Mouse (Mus musculus) mouse trophoblast stem cell (cell line): ENCODE measurements around the gene Zkscan7.
"Not testable (repeated sequence)": the region's sequence is repeated elsewhere in the genome, so short reads cannot be mapped to it uniquely, and the experiment has no call there.

Experiments used
- in situ Hi-C, 2 experiments: fragments of 300-500 bp; cut with MseI, MboI; formaldehyde crosslinking; loops; 2 replicates in 1 of 2; 3 replicates in 1 of 2; pipeline ENCODE4 v1.15.1; 2025

Gene Zkscan7

DNA sequence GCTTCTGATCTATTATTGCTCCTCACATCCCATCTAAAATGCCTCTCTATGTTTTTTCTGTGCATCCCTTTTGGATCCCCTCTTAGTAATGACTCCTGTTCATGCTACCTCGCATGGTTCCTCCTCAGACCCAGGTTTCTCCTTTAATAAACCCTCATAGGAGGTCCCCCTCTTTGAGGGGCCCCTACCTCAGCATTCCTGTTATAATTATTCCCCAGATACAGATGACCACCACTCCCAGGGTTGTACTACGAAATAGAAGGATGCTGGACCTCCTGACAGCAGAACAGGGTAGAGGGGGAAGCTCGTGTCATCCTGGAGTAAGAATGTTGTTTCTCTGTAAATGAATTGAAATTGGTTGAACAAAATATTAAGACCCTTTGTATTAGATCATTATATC, at the start of gene Zkscan7:
Gene Zkscan7 (plus strand): TSS at position 301 of the 400 bp plus-strand sequence.
- in situ Hi-C loops = no loop called here

DNA sequence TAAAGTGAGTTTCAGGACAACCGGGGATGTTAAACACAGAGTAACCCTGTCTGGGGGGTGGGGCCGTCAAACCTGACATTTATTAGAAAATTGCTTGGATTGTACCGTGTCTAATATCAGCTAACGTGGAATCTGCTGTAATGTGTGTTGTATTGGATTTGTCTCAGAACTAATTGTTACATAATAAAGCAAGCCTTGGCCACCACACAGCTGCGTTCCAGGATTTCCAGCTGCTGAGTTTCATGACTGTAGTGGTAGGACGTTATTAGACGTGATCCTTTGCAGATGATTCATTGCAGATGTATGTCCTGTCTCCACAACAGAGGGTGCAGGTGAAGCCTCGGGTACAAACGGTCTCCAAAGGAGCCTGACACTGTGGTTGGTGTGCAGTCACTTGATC, 49.4 kb upstream of the Zkscan7 start:
- in situ Hi-C loops = no loop called here

DNA sequence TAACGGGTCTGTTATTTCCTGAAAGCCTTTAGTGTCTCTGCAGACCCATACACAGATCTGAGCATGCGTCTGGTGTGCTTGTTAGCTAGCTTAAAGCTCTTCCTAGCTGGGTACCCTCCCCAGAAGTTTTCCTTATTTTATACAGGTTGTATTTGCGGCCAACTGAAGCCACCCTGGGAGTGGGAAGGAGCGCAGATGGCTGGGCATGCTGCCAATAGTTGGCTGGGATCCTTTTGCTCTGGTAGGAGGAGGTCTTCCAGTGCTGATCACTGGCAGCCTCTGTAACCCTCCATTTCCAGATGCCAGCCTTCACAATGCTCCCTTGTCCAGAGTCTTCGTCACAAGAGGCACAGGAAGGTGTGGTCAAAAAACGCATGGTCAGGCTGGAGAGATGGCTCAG, 48.7 kb upstream of the Zkscan7 start:
- in situ Hi-C loops = no loop called here

DNA sequence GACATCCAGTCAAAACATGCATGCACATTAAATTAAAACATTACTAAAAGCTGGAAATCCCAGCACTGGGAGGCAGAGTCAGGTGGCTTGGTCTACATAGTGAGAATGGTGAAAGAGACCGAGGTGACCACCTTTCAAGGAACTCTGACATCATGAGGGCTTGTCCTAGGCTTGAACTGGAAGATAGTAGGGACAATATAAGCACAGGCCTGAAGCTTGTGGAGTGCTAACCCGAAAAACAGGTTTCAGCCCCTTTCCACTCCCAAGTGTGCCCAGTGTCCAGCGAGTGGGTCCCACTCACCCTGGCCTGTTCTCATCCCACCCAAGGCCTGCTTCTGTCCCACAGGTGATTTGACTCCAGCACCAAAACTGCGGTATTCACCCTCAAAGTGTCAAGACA, 48.3 kb upstream of the Zkscan7 start:
- in situ Hi-C loops = no loop called here

DNA sequence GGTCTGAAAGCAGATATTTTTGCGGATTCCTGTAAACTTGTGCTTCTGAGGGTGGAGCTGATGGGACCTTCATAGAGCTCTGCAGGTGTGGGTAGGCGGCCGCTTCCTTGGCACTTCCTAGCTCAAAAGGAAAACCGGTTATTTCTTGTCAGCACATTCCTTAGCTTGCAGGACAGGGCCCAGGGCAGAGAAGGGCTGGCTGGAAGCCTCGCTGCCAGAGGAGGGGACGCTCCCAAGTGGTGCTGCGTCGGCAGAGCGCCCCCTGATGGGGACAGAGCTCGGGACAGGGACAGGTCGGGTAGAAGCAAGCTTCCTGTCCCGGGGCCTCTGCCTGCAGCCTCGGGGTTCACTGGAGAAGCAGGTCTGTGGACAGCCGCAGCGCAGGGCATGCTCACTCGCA, 47.8 kb upstream of the Zkscan7 start:
- in situ Hi-C loops = no loop called here

DNA sequence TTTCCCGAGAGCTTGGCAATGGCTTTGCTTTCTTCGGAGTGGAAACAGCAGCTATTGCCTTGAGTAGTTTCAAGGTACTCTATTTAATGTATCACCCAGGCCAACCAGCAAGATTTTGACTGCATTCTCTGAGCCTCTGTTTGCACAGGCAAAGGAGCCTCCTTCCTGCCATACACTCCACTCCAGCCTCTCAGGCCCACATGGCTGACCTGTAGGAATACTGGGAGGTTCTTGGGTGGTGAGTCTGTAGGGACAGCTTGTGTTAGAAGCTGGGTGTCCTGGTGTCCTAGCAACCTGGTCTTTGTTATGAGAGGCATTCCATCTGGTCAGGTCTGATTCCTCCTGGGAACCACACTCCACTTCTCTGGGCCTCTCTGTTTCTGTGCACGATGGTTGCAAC, 41.7 kb upstream of the Zkscan7 start, which contains the start of gene Gm35549:
Gene Gm35549 (minus strand): TSS at position 276 of the 400 bp plus-strand sequence.
- in situ Hi-C loops = no loop called here

DNA sequence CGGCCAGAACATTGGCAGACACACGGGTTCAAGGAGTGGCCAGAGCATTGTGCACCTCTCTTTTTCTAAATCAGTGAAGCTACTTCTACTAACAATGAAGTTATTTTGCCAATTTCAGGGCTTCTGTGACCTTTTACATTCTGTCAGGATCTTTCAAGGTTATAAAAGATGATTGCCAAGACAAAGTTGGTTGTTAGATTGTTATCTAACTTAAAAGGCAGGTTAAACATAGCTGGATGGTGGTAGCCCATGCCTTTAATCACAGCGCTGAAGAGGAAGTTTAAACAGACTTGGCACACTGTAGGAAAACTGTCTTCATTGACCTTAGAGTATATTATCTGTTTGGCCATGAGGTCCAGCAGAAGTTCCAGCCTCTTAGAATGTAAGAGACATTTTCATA, 39.9 kb upstream of the Zkscan7 start:
- in situ Hi-C loops = no loop called here

DNA sequence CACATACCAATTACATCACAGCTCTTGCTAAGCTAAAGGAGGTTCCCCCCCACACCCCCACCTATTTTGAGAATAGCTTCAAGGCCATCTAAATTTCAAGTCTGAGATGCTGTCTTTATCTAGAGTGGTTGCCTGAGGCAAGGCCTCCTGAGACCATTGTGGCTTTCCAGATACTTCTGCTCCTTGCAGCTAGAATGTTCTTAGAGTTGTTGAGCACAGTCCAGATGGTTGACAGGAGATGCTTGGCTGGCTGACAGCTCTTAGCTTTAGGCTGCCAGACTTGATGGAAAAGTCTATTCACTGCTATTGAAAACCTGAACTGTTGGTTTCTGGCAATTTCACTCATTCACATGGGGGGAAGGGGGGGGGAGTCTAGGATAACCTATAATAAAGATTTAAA, 39.3 kb upstream of the Zkscan7 start:
- in situ Hi-C loops = no loop called here

DNA sequence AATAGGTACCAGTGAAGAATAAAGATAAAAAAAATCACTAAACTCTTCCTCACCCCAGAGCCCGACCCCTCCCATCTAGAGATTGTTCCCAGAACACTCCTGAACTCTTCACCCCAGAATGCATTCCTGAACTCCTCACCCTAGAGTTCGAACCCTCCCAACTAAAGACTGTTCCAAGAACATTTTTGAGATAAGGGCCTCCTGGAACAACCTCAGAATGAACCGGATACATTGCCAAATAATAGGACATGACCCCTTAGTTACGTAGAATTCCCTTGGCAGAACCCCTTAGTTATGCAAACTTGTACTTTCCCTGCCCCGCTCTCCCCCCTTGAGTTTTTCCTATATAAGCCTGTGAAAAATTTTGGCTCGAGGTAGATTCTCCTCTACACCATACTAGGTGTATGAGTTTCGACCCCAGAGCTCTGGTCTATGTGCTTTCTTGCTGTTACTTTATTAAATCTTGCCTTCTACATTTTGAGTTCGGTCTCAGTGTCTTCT, 37.6 kb upstream of the Zkscan7 start:
- in situ Hi-C loops = not testable (repeated sequence)

DNA sequence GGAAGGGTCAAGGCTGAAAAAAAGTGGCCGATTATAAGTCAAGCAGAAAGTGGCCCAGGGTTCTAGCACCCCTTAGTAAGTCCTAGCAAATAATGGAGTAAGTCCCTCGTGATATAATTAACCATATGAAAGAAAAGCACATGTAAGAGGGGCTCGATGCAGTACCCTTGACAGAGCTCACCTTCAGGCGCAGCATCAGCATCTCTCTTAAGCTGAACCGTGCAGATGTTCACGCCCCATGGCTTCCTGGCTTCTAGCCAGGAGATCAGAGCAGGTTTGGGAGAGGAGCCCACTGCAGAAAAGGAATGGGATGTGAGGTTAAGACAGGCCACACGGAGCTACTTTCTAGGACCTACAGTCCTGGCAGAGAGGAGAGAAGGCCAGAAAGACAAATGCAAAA, 31.0 kb upstream of the Zkscan7 start:
- in situ Hi-C loops = no loop called here

DNA sequence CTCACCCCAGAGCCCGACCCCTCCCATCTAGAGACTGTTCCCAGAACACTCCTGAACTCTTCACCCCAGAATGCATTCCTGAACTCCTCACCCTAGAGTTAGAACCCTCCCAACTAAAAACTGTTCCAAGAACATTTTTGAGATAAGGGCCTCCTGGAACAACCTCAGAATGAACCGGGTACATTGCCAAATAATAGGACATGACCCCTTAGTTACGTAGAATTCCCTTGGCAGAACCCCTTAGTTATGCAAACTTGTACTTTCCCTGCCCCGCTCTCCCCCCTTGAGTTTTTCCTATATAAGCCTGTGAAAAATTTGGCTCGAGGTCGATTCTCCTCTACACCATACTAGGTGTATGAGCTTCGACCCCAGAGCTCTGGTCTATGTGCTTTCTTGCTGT, 30.3 kb upstream of the Zkscan7 start:
- in situ Hi-C loops = not testable (repeated sequence)

DNA sequence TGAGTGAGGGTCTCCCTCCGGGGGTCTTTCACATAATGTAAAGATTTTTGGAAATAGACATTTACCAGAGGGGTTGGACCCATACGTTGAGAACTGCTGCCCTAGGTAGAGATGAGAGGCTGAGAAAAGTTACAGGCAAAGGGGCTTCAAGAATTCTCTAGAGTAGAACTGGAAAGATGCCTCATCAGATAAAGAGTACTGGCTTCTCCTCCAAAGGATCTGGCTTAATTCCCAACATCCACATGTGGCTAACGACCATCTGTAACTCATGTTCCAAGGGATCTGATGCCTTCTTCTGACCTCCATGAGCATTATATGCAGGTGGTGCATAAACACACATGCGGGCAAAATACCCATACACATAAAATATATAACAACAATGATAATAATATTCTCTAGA, 29.9 kb upstream of the Zkscan7 start:
- in situ Hi-C loops = no loop called here

DNA sequence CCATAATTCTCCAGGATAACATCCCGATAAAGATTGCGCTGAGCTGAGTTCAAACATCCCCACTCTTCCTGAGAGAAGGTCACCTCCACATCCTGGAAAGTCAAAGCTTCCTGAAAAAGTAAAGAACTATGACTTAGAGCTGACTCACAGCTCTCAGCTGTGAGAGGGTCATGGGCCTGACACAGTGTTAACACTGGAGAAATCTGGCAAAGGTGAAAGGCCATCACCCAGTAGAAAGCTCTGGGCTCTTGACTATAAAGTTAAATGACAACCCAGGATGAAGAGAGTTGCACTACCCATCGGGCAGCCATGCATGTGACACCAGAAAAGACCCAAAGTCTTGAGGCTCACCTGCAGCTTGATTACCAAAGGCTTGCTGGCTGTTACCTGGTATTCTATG, 28.8 kb upstream of the Zkscan7 start:
- in situ Hi-C loops = no loop called here

DNA sequence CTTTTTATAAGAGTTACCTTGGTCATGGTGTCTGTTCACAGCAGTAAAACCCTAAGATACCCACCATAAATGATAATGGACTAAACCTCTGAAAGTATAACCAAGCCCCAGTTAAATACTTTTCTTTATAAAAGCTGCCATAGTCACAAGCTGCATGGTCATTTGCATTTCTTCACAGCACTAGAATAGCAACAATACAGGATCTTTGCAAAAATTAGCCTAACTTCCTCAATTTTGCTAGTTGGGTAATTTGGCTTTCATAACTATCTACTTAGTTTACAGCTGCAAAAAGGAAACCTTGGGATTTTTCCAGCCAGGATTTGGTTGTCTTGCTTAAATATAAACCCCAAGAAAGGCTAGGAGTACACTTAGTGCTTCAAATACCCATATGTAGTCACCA, 24.7 kb upstream of the Zkscan7 start:
- in situ Hi-C loops = no loop called here

DNA sequence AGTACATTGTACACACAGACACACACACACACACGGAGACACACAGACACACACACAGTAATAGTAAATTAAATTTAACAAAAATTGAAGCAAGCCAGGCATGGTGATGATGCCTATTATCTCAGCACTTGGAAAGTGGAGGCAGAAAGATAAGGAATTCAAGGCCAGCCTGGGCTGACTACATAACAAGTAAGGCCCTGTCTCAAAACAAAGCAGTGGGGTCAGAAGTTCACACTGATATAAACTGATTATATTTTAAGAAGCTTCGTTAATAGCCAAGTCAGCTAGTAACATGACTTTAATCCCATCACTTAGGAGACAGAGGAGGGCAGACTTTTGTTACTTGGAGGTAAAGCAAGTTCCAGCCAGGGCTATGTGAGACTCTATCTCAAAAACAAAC, 21.8 kb upstream of the Zkscan7 start:
- in situ Hi-C loops = no loop called here

DNA sequence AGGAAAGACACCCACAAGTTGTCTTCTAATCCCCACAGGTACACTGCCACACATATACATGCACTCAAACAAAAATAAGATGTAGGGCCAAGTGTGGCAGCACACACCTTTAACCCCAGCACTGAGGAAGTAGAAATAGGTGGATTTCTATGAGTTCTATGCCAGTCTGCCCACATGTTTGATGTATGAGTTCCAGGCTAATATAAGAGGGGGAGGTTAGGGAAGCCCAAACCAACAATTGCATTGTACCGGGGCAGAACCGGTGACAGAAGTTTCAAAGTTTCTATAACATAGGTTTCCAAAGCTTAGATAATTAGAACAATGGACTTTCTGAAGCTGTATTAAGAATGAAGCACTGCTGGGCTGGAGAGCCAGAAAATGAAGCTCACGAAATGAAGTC, 20.6 kb upstream of the Zkscan7 start:
- in situ Hi-C loops = no loop called here

DNA sequence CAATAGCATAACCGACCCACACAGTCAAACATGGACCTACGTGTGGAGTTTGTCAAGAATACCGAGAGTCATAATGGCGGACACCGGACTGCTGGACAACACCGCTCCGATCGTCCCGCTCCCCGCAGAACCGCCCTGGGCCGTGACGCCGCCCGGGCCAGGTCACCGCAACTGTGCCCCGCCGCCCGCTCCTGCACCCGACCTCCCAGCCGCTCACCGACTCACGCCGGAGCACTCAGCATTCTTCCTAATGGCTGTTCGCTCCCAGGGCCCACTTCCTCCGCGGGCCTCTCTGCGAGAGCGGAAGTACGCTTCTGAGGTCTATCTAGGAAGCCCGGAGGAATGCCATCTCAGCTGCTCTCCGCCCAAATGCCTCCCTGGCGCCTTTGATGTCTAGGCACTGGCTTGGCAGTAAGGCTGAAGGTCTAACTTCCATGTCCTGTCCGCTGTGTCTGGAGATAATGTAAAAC, 19.8 kb upstream of the Zkscan7 start, which contains the start of gene Zfp445:
Gene Zfp445 (minus strand): TSS at position 310 of the 470 bp plus-strand sequence.
- in situ Hi-C loops = no loop called here

DNA sequence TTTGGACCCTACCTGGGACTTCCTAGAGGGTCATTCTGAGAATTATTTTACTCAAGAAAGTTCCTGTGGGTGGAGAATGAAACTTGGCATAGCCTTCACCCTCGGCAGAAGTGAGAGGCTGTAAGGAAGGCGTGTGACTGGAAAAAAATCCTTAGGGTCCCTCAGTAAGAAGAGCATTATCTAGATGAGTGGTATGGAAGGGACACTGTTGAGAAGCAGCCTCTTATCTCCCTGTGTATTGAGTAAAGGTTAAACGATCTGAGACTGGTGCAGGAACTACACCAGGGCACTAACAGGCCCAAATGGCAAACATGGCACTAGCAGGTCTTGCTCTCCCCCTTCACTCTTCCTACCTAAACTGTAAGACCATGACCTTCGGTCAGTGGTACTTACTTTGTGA, 19.3 kb upstream of the Zkscan7 start:
- in situ Hi-C loops = no loop called here

DNA sequence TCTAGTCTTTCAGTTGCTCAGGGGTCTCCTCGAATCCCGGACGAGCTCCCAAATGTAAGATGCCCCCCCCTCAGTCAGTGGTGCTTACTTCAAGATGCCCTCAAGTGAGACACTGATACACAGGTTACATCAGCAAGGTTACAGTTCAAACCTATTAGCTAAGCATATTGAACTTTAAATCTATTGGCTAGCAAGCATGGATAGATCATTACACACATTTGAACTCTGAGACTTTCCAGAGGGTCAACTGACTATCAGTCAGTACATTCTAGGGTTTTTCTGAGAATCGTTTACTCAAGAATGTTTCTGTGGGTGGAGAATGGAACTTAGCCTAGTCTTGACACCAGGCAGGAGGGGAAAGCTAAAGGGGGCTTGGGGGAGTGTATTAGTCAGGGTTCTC, 12.9 kb upstream of the Zkscan7 start:
- in situ Hi-C loops = no loop called here

DNA sequence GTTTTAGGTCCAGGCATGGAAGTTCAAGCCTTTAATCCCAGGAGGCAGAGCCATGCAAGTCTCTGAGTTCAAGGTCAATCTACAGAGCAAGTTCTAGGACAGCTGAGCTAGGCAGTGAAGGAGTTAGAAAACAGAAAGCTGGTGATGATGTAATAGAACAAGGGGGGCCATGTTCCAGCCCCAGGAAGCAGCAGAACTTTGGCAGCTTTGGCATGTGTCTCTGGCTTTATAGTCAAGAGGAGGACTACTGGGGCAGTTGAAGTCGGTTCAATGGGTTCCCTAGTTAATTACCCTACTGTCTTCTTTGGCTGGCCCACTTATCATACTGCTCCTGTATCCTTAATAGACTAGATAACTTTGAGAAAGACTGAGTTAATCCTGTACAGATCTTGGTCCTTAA, 10.8 kb upstream of the Zkscan7 start:
- in situ Hi-C loops = no loop called here

DNA sequence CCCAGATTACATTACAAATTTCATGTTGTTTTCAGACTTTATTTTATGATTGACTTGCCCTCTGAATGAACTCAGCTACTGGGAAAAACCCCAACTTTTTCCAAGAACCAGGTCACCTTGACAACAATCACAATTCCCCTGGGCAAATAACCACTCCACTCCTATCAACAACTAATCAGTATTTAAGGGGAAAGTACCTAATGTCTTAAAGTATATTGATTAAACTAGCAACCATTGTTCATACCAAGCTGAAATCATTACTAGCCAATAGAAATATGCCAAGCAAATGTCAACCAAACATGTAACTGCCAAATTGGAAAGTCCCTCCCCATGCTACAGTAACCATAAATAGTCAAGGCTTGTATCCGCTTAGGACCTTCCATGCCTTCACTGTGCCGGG, 10.3 kb upstream of the Zkscan7 start:
- in situ Hi-C loops = no loop called here

DNA sequence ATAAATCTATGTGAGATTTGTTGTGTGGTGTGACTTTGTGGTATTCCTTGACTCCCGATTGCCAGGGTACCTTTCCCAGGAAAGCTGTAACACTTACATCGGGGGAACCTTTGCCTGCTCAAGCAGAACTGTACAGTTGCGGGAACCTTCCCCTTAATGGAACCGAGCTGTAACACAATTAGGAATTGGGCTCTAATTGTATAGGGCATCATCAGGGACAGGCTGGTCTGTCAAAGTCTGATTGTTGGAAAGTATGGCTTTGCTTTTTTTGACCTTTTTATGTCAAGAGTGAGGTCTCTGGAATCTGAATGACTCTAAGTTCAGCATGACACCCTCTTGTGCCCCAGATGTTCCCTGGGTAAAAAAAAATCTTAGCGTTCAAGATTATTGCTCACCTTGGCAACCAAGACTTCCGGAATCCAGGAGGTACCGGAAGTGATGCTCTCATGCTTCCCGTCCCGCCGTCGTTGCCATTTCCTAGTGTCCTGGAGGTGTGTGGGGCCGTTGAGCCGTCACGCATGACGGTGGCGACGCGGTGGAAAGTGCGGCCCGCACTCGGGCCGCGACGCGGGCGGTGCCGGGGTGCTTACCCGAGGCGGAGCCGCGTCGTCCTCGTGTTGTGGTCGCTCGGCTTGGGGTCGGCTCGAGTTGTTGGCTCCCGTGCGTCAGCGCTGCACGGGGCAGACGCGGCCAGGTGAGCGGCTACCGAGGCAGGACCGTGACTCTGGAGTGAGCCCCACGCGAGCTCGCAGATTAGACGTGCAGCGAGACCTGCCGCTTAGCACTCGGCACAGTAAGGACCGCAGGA, 1.1 kb downstream of the Zkscan7 start:
- in situ Hi-C loops = no loop called here

DNA sequence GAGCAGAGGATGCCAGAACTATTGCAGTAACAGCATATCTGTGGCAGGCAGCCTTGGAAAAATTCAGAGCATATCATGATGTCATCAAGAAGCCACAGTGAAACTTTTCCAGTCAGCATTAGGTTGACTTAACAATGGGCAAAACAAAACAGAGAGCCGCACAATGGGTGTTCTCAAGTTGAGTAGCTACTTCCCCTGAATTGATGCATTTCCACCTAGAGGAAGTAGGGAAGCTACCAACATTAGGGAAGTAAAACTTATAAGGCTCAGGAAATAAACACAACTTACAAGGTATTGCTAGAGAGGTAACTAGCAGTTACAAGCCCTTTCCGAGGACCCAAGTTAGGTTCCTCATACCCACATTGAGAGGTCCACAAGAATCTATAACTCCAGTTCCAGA, 15.6 kb downstream of the Zkscan7 start:
- in situ Hi-C loops = no loop called here
